Mouse (Mus musculus) activated CD4-positive, CD25-positive, alpha-beta regulatory T cell, adult 9 weeks (primary cell): ENCODE measurements around the gene Agpat3. TPM values are rescaled to one million over a fixed set of nuclear protein-coding genes. Genes with fewer than 3 reads are reported as not detected.

ENCODE experiments used
- polyA plus RNA-seq: library from polyadenylated mRNA; unstranded; fragments of 100-300 nt; shearing (Covaris generic); gene quantifications from one replicate; pipeline ENCODE4 v1.2.1, GENCODE M21; 2017

Agpat3 gene
- 156 TPM for polyA plus RNA-seq

DNA sequence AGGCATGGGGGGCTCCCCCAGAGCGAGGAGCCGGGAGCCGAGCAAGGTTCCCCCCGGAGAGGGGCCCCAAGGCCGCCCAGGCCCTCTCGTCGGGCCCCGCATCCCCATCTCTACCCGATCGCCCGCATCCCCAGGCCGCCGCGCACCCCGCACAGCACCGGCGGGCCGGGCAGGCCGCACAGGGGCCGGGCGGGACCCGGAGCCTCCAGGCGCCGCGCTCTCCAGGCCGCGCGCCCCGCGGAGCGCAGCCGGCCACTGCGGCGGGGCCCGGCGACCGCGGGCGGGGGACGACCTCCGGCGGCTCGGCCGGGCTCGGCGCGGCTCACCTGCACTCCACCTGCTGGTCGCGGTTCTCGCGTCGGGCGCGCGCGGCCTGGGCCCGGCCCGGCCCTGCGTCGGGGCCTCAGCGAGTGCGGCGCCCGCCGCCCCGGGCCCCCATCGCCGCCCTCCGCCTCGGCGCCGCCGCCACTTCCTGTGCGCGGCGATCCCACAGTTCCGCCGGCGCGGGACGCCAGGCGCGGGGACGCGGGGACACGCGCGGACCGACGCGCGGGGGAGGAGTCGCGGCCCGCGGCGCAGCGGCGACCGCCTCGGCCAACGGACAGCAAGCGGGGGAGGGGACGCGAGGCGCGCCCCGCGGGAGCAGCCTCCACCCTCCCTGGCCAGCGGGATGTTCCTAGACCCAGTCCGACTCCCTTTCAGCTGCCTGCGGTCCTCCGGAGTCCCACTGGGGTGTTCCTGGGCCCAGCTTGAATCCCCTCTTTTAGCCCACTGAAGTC, at the start of gene Agpat3:
TSS of gene Agpat3 (minus strand) at position 603 of the 779 bp plus-strand sequence.

GRCm38 (mm10) chr10:78244438-78245224, 107.7 kb downstream of the Agpat3 start, which contains the start of gene Trappc10:
TSS of gene Trappc10 (minus strand) at chr10:78244641.

Other genes with a start within 250 kb of the Agpat3 start
- gene D10Jhu81e, start 182.7 kb downstream of the Agpat3 start, polyA plus RNA-seq, result 72.6 TPM
- gene Pwp2, start 167.3 kb downstream of the Agpat3 start, polyA plus RNA-seq, result 30.7 TPM
- 4.5 TPM for gene Trappc10, start 107.8 kb downstream of the Agpat3 start, polyA plus RNA-seq
- 318 TPM for gene Rrp1, start 60.6 kb upstream of the Agpat3 start, polyA plus RNA-seq
- 147 TPM for gene Cstb, start 73.2 kb upstream of the Agpat3 start, polyA plus RNA-seq
- gene Pdxk, start 112.5 kb upstream of the Agpat3 start, polyA plus RNA-seq, result 15.3 TPM
- not detected for gene Olfr1358, start 164.9 kb upstream of the Agpat3 start, polyA plus RNA-seq
- 89.5 TPM for gene Ilvbl, start 221.9 kb upstream of the Agpat3 start, polyA plus RNA-seq
- gene Syde1, start 239.5 kb upstream of the Agpat3 start, polyA plus RNA-seq, result 1.0 TPM